Mouse (Mus musculus) embryonic stem cell, embryonic (primary cell): ENCODE measurements around the gene Arl4d.

ENCODE experiments used
- CTCF ChIA-PET, 4 experiments: fragments of 300-600 bp in 2 of 4; fragments of 350-600 bp in 2 of 4; sonication (Branson Sonifier 250); formaldehyde crosslinking; loops; one replicate each; lab custom pipeline; 2022; ENCODE audit warnings: inconsistent platforms in 2 of 4; lab: Charles Lee
- POLR2A ChIA-PET, 4 experiments: fragments of 300-600 bp in 2 of 4; fragments of 350-600 bp in 2 of 4; sonication (Branson Sonifier 250); formaldehyde crosslinking; loops; one replicate each; lab custom pipeline; 2022; ENCODE audit warnings: antibody characterized with exemption in 4 of 4, inconsistent platforms in 1 of 4; lab: Charles Lee

Gene Arl4d

GRCm38 (mm10) chr11:101661191-101661590 lies 4.2 kb upstream of the Arl4d start:
- CTCF ChIA-PET, result interaction anchor here in 3 of 4 experiments (0.6 to 5.2 kb wide), 3 partner anchors 52 to 71 kb away, joined by 3 to 98 read pairs (median 90); partner anchors contain the start of gene Dhx8 (in 2 of the 3)
- POLR2A ChIA-PET, result interaction anchor here in 3 of 4 experiments (0.6 to 15.8 kb wide), 8 partner anchors 7 to 91 kb away, joined by 3 to 474 read pairs (median 180); partner anchors contain the start of genes Dhx8 (in 3 of the 3) and Arl4d (in 1 of the 3)

DNA sequence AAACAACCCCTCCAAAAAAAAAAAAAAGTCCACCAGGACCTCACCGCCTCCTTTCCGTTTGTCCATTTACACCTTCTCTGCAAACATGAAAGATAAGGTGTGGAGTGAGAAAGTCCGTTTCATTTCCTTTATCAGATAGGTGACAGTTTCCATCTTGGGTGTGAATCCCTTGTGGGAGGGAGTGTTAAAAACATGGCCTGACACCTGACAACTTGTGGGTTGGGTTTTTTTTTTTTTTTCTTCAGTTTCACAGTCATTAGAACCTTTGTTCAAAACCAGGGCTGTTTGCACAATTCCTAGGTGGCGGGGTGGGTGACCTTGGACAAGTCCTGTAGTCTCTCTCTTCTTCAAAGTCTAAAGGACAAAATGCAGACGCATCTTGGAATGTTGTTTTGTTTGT lies 3.6 kb upstream of the Arl4d start:
- POLR2A ChIA-PET, result interaction anchor here in 3 of 4 experiments (0.6 to 15.8 kb wide), 13 partner anchors 15 to 69 kb away, joined by 3 to 474 read pairs (median 7); partner anchors contain the start of genes Dhx8 (in 2 of the 3) and Rdm1 (in 1 of the 3)
- CTCF ChIA-PET, result interaction anchor here (0.6 to 5.2 kb wide), 6 partner anchors 12 to 71 kb away, joined by 3 to 98 read pairs (median 5); partner anchors contain the start of gene Dhx8 (in 2 of the 4)

DNA sequence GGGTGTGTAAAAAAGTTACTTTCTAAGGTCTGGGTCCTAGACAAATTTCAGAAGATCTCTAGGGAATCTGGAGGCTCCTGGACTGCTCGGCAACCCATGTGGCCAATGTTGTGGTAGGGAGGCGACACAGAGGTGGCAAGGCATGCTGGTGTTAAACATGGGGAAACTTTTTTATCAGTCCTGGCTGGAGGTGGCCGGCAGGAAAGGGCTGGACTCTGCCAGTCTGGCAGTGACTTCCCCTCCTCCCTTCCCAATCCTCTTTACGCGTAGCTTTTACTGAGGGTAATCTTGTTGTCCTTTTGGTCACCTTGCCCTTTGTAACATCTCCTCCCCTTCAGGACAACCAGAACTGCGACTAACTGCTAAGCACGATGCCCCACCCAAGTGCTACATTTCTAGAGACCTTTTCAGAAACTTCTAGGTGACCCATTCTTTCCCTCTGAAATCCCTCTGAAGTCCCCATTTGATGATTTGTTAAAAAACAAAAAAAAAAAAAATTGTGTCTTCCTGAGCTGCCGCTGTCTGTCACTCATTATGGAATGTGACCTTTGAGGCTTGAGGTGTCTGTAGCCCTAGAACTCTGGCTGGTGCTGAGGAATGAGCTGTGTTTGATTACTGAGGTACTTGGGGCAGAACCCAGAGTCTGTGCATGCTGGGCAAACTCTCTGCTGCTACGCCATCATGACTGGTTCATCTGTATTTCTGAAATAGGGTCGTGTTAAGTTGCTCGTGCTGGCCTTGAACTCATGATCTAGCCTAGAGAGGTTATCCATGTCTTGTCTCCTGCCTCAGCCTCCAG lies 1.9 kb upstream of the Arl4d start:
- POLR2A ChIA-PET, result interaction anchor here (0.9 to 15.8 kb wide), 21 partner anchors 8 to 69 kb away, joined by 3 to 474 read pairs (median 7); partner anchors contain the start of genes Dhx8 (in 3 of the 4) and Rdm1 (in 2 of the 4)

GRCm38 (mm10) chr11:101665636-101665992 lies 273 bp downstream of the Arl4d start:
- ChIA-PET POLR2A (interaction anchor here (0.6 to 15.8 kb wide), 86 partner anchors 7 to 1693 kb away, joined by 3 to 474 read pairs (median 5); partner anchors contain the start of genes Dhx8 (in 4 of the 4), Rdm1 (in 2 of the 4), Cntd1 (in 1 of the 4) and Coa3 (in 1 of the 4)), CTCF (interaction anchor here in 3 of 4 experiments (0.8 to 3.7 kb wide), 6 partner anchors 8 to 67 kb away, joined by 3 to 55 read pairs (median 6); partner anchors contain the start of gene Dhx8 (in 3 of the 3))

More for the DNA sequence above, 1.9 kb upstream of the Arl4d start:
- CTCF ChIA-PET, result interaction anchor here (0.5 to 3.7 kb wide), 8 partner anchors 10 to 475 kb away, joined by 3 to 55 read pairs (median 4); partner anchors contain the start of gene Dhx8 (in 3 of the 4)

GRCm38 (mm10) chr11:101666626-101667345 lies 1.4 kb downstream of the Arl4d start:
- CTCF ChIA-PET, result interaction anchor here in 2 of 4 experiments (1.2 to 2.9 kb wide), 3 partner anchors 11 to 66 kb away, joined by 5 to 15 read pairs (median 6); partner anchors contain the start of gene Dhx8 (in 1 of the 2)
- POLR2A ChIA-PET, result interaction anchor here in 3 of 4 experiments (0.6 to 15.8 kb wide), 25 partner anchors 7 to 642 kb away, joined by 3 to 474 read pairs (median 16); partner anchors contain the start of genes Dhx8 (in 3 of the 3) and Rdm1 (in 2 of the 3)

DNA sequence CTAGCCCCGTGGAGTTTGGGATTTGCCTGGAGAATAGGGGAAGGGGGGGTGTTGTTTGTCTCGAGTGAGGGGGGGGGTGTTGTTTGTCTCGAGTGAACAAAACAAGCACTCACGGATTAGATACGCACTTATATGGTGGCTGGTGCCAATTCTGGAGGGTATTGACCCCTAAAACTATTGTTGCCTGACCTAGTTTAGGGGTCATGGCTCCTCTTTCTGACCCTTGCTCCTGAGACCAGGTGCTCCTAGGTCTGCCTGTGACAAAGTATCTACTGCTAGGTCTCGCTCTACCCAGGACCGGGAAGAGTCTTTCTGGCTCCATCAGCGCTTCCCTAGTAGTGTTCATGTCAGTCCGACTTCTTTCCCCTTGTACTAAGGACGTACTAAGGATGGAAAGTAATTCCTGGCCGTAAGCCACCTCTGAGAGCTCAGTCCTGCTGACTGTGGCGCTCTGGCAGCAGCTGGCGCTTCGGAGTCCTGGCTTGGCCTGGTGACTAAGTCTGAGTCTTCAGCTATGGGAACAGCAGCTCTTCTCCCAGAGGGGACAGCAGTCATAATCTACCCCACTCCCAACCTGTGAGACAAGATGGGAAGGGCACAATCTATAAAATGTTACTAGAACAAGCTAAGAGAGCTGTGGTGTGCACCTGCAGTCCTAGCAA lies 2.7 kb downstream of the Arl4d start:
- ChIA-PET CTCF (interaction anchor here (0.6 to 3.2 kb wide), 21 partner anchors 9 to 372 kb away, joined by 3 to 36 read pairs (median 4); partner anchors contain the start of genes Dhx8 (in 3 of the 4) and Etv4 (in 1 of the 4)), POLR2A (interaction anchor here (0.5 to 15.8 kb wide), 71 partner anchors 9 to 613 kb away, joined by 3 to 474 read pairs (median 4); partner anchors contain the start of genes Dhx8 (in 3 of the 4), Rdm1 (in 2 of the 4), Brca1 (in 1 of the 4) and Etv4 (in 1 of the 4))

DNA sequence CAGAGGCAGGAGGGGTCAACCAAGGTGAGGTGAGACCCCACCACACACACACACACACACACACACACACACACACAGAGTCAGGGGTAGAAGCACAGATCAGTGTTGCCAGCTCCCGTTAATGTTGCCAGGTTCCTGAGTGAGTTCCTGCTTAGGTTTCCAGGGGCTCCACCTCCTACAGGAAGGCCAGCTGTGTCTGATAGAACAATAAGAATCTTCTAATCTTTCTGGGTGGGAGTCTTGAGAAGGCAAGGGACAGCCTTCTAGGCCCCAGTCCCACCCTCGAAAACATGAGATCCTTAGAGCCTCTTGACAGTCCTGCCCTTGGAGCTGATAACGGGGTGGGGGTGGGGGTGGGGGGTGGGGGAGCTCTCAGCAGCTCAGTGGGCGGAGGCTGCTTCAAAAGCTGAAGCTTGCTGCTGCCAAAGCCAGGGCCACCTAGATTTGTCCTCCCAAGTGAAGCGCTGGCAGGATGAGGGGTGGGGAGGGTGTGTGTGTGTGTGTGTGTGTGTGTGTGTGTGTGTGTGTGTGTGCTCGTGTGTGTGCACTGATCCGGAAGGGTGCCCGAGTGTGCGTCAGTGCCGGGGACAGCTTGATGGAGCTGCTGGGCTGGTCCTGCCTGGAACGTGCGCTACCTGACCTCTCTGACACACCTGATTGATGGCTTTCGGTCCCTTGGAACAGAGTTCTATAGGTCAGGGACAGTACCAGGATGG lies 3.4 kb downstream of the Arl4d start:
- POLR2A ChIA-PET, result interaction anchor here (0.5 to 15.8 kb wide), 75 partner anchors 9 to 244 kb away, joined by 3 to 474 read pairs (median 4); partner anchors contain the start of genes Dhx8 (in 4 of the 4), Rdm1 (in 2 of the 4), Brca1 (in 1 of the 4) and Etv4 (in 1 of the 4)
- CTCF ChIA-PET, result interaction anchor here (0.6 to 3.2 kb wide), 20 partner anchors 9 to 317 kb away, joined by 3 to 36 read pairs (median 4); partner anchors contain the start of genes Dhx8 (in 3 of the 4) and Etv4 (in 1 of the 4)

DNA sequence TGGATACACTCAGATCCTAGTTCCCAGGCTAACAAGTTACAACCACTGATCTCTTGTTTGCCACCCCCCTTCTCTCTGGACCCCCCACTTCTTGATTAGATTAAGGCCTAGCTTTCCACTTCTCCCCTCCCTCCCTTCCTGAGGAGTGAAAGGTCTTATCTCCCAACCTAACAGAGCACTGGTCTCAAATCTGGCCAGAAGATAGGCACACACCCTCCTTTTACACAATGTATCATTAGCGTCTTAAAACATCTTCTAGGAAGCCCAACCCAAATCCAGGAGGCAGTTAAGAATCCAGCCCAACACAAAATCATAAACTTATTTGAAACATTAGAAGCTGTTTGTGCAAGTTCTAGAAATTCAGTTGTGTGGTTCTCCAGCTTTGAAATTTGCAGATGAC lies 5.0 kb downstream of the Arl4d start:
- ChIA-PET CTCF (interaction anchor here in 2 of 4 experiments (0.6 to 3.2 kb wide), 2 partner anchors 62 to 95 kb away, joined by 3 to 36 read pairs; partner anchors contain the start of gene Dhx8 (in 1 of the 2)), POLR2A (interaction anchor here (0.6 to 15.8 kb wide), 19 partner anchors 7 to 417 kb away, joined by 3 to 474 read pairs (median 5); partner anchors contain the start of genes Dhx8 (in 3 of the 4), Rdm1 (in 1 of the 4) and Rpl27 (in 1 of the 4))

GRCm38 (mm10) chr11:101671255-101671654 lies 5.9 kb downstream of the Arl4d start:
- POLR2A ChIA-PET, result interaction anchor here in 3 of 4 experiments (0.7 to 15.8 kb wide), 10 partner anchors 6 to 59 kb away, joined by 3 to 474 read pairs (median 72); partner anchors contain the start of gene Dhx8 (in 2 of the 3)

GRCm38 (mm10) chr11:101673010-101673642 lies 7.8 kb downstream of the Arl4d start:
- ChIA-PET CTCF (interaction anchor here (0.5 to 2.4 kb wide), 15 partner anchors 8 to 461 kb away, joined by 3 to 9 read pairs (median 4); partner anchors contain the start of genes Dhx8 (in 3 of the 4) and Arl4d (in 1 of the 4)), POLR2A (interaction anchor here (0.7 to 10.8 kb wide), 36 partner anchors 6 to 121 kb away, joined by 3 to 224 read pairs (median 6); partner anchors contain the start of genes Arl4d (in 3 of the 4), Dhx8 (in 3 of the 4) and Rdm1 (in 1 of the 4))

More at GRCm38 (mm10) chr11:101671255-101671654, 5.9 kb downstream of the Arl4d start:
- CTCF ChIA-PET, result no interaction called here

DNA sequence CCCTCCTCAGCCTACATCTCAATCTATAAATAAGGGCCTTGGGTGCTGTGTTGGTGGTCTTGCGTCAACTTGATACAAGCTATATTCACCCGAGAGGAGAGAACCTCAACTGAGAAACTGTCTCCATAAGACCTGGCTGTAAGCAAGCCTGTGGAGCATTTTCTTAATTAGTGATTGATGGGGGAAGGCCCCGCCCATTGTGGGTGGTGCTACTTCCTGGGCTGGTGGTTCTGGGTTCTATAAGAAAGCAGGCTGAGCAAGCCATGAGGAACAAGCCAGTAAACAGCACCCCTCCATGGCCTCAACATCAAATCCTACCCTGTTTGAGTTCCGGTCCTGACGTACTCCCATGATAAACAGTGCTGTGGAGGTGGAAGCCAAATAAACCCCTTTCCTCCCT lies 8.8 kb downstream of the Arl4d start:
- POLR2A ChIA-PET, result interaction anchor here (0.6 to 10.8 kb wide), 31 partner anchors 7 to 164 kb away, joined by 3 to 224 read pairs (median 6); partner anchors contain the start of genes Arl4d (in 4 of the 4) and Dhx8 (in 3 of the 4)
- CTCF ChIA-PET, result interaction anchor here in 3 of 4 experiments (0.6 to 2.4 kb wide), 8 partner anchors 12 to 332 kb away, joined by 3 to 9 read pairs (median 4); partner anchors contain the start of gene Dhx8 (in 1 of the 3)

GRCm38 (mm10) chr11:101675349-101675748 lies 10.0 kb downstream of the Arl4d start:
- CTCF ChIA-PET, result interaction anchor here in 1 of 4 experiments (0.7 to 4.5 kb wide), 2 partner anchors 57 to 912 kb away, joined by 3 to 14 read pairs; partner anchors contain the start of gene Dhx8
- POLR2A ChIA-PET, result interaction anchor here in 3 of 4 experiments (0.6 to 10.8 kb wide), 14 partner anchors 9 to 360 kb away, joined by 3 to 224 read pairs (median 13); partner anchors contain the start of genes Arl4d (in 3 of the 3) and Dhx8 (in 2 of the 3)

- CTCF ChIA-PET, result interaction anchor here in 3 of 4 experiments (0.5 to 4.5 kb wide), 8 partner anchors 10 to 857 kb away, joined by 3 to 14 read pairs (median 6); partner anchors contain the start of gene Dhx8 (in 2 of the 3)
- POLR2A ChIA-PET, result interaction anchor here (0.7 to 10.8 kb wide), 20 partner anchors 8 to 210 kb away, joined by 3 to 224 read pairs (median 14); partner anchors contain the start of genes Arl4d (in 3 of the 4), Dhx8 (in 2 of the 4) and Rdm1 (in 1 of the 4)
Observed at GRCm38 (mm10) chr11:101677655-101678054, 12.3 kb downstream of the Arl4d start.

- CTCF ChIA-PET, result interaction anchor here in 3 of 4 experiments (0.5 to 4.5 kb wide), 12 partner anchors 10 to 402 kb away, joined by 3 to 14 read pairs (median 4); partner anchors contain the start of gene Dhx8 (in 2 of the 3)
- POLR2A ChIA-PET, result interaction anchor here (0.6 to 10.8 kb wide), 31 partner anchors 9 to 242 kb away, joined by 3 to 224 read pairs (median 5); partner anchors contain the start of genes Arl4d (in 3 of the 4), Dhx8 (in 3 of the 4), Brca1 (in 1 of the 4) and Nbr1 (in 1 of the 4)
Observed at GRCm38 (mm10) chr11:101678770-101679169, 13.4 kb downstream of the Arl4d start.
